In genomic region chr13:113638914-113639313, GRCm38 (mm10) we compare ENCODE assay signal across 9 mouse cellular contexts. TPM values are rescaled to one million over a fixed set of nuclear protein-coding genes. Genes with fewer than 3 reads are reported as not detected.
DNase-seq lines count a peak whose midpoint lies in the region; ATAC-seq and TF ChIP-seq lines count a peak whose summit lies in the region.
"Had no signal": no experiment of that assay in that cellular context is flagged by ENCODE, and none has a peak within 500 bp of the region (broad histone marks: within the 10 kb centered on the region; RNA-seq: fewer than 3 reads in every experiment).

No protein-coding gene starts in this region.

- 0 out of 2 replicates have a peak, but pooled peaks cover 5% of the 10 kb centered on the region for H3K4me1 ChIP-seq in heart, postnatal 0 days (ENCODE audit: control insufficient read depth, insufficient read depth)
- peaks cover 4% of the 10 kb centered on the region for H3K4me1 ChIP-seq in hindbrain, embryonic 13.5 days (replicated peaks)
- H3K4me1 ChIP-seq in small intestine, adult 2 months (ENCODE audit: control insufficient read depth, insufficient read depth, insufficient read length, low read length): peaks cover 3% of the 10 kb centered on the region; the same call in 1 of the 2 replicates

- 25% methylated on average over 7 of the region's 7 CpGs for WGBS in heart, postnatal 0 days
- 33% methylated on average over 7 of the region's 7 CpGs for WGBS in hindbrain, embryonic 13.5 days
- WGBS in small intestine, adult 2 months: 24% methylated on average over 7 of the region's 7 CpGs

- H3K4me3 ChIP-seq in heart, postnatal 0 days (ENCODE audit: low read depth, low read length): no peak overlapping the region
- no peak overlapping the region for H3K4me3 ChIP-seq in hindbrain, embryonic 13.5 days
- no peak overlapping the region for H3K4me3 ChIP-seq in small intestine, adult 2 months (ENCODE audit: low read depth, low read length)

- H3K9me3 ChIP-seq in heart, postnatal 0 days (replicated peaks; ENCODE audit: control insufficient read depth, low read length): no peaks in the 10 kb centered on the region
- no peaks in the 10 kb centered on the region for H3K9me3 ChIP-seq in hindbrain, embryonic 13.5 days

- no peak for TF ChIP-seq EP300 in heart, postnatal 0 days (IDR thresholded peaks at IDR 0.05; ENCODE audit: low read depth)

- H3K27me3 ChIP-seq in heart, postnatal 0 days (ENCODE audit: control insufficient read depth, insufficient read depth, low read length): no peaks in the 10 kb centered on the region
- H3K27me3 ChIP-seq in hindbrain, embryonic 13.5 days: 0 out of 2 replicates have a peak, but pooled peaks cover 4% of the 10 kb centered on the region
- H3K27me3 ChIP-seq in small intestine, adult 2 months (ENCODE audit: control insufficient read depth, insufficient read depth, low read length): no peaks in the 10 kb centered on the region

- no peak overlapping the region for H3K4me2 ChIP-seq in heart, postnatal 0 days (ENCODE audit: low read depth, low read length)
- peak overlapping the region; percentile 35; the same call in 1 of the 2 replicates for H3K4me2 ChIP-seq in hindbrain, embryonic 13.5 days

- DNase-seq in heart, postnatal 0 days (ENCODE audit: low spot score): peak; percentile 67
- no peak for DNase-seq in heart, postnatal 4 days
- DNase-seq in 416B (ENCODE audit: low read depth) (peak; percentile 52), NIH3T3 (ENCODE audit: low read depth) (peak; percentile 40)
- DNase-seq in spleen, postnatal 14 days (ENCODE audit: low spot score in 2 of 2): no peak
- DNase-seq in left cerebral cortex, adult 8-10 months (ENCODE audit: low spot score in 2 of 2): no peak

- TF ChIP-seq POLR2A in small intestine, adult 2 months (IDR thresholded peaks at IDR 0.05; ENCODE audit: low read depth, low read length): no peak

- H3K9ac ChIP-seq in heart, postnatal 0 days (replicated peaks; ENCODE audit: low read depth, low read length): no peak overlapping the region
- H3K9ac ChIP-seq in hindbrain, embryonic 13.5 days: no peak overlapping the region

- no peak for ATAC-seq in heart, postnatal 0 days (ENCODE audit: insufficient read depth, low read depth)
- ATAC-seq in hindbrain, embryonic 13.5 days (ENCODE audit: low FRiP score): no peak

- peak; percentile 47 for TF ChIP-seq CTCF in heart, postnatal 0 days (IDR thresholded peaks at IDR 0.05; ENCODE audit: low read depth)
- TF ChIP-seq CTCF in small intestine, adult 2 months (IDR thresholded peaks at IDR 0.05; ENCODE audit: extremely low read depth, insufficient read length, insufficient replicate concordance, low read depth, low read length): peak; percentile 25; the same call in 1 of the 2 replicates

- no peak overlapping the region for H3K27ac ChIP-seq in heart, postnatal 0 days (ENCODE audit: low read depth)
- no peak overlapping the region for H3K27ac ChIP-seq in hindbrain, embryonic 13.5 days
- no peak overlapping the region for H3K27ac ChIP-seq in small intestine, adult 2 months (ENCODE audit: insufficient read depth, low read depth, low read length)

- H3K36me3 ChIP-seq in heart, postnatal 0 days (replicated peaks; ENCODE audit: control insufficient read depth, insufficient read depth, low read length): no peaks in the 10 kb centered on the region
- H3K36me3 ChIP-seq in hindbrain, embryonic 13.5 days: no peaks in the 10 kb centered on the region
- no peaks in the 10 kb centered on the region for H3K36me3 ChIP-seq in small intestine, adult 2 months (ENCODE audit: control insufficient read depth, insufficient read depth, low read length)

RNA-seq across cellular contexts. Expression of gene Snx18, which starts 20.6 kb away (rescaled TPM):
- total RNA-seq in heart, postnatal 0 days (2014; rRNA removed; ENCODE audit: low replicate concordance): 32.4 and 50.9 TPM in 2 replicates
- 9.2 and 9.8 TPM in 2 replicates for polyA plus RNA-seq in heart, postnatal 0 days (2015; fragmentation: Nextera tagmentation; extraction: Ambion mirVana)
- 10 to 100 TPM; 32.6 to 34.4 TPM for total RNA-seq in heart, postnatal 4 days (2021)
- 10.8 and 11.2 TPM in 2 replicates for polyA plus RNA-seq in hindbrain, embryonic 13.5 days (2015; fragmentation: Nextera tagmentation; extraction: Ambion mirVana)
- polyA plus RNA-seq in small intestine, adult 2 months (2012; rRNA removed): 9.2 and 11.1 TPM in 2 replicates
- total RNA-seq in left cerebral cortex, adult 8-10 months (2022): 10 to 100 TPM; 21.5 to 24.6 (median 22.9) TPM

RNA-seq across cellular contexts. Expression of gene Hspb3, which starts 24.6 kb away (rescaled TPM):
- total RNA-seq in heart, postnatal 0 days (2014; rRNA removed; ENCODE audit: low replicate concordance): 38.7 and 43.7 TPM in 2 replicates
- 50.5 and 54.6 TPM in 2 replicates for polyA plus RNA-seq in heart, postnatal 0 days (2015; fragmentation: Nextera tagmentation; extraction: Ambion mirVana)
- total RNA-seq in heart, postnatal 4 days (2021): 10 to 100 TPM; 27.4 to 28.9 TPM
- 0.35 TPM in 1 of 2 replicates, not detected in the other for polyA plus RNA-seq in hindbrain, embryonic 13.5 days (2015; fragmentation: Nextera tagmentation; extraction: Ambion mirVana)
- polyA plus RNA-seq in small intestine, adult 2 months (2012; rRNA removed): not detected in 2 replicates
- total RNA-seq in left cerebral cortex, adult 8-10 months (2022): 1 to 10 TPM; 3.5 to 6.1 (median 5.2) TPM
- polyA plus RNA-seq: large intestine, adult 2 months had no signal

Comparison
In these comparisons a context has a peak if more than half of its experiments do, and no peak if none do; other contexts are left out.
1. DNase-seq: peak in heart, postnatal 0 days (single experiment), 416B (single experiment) and NIH3T3 (single experiment); none in heart, postnatal 4 days (single experiment), spleen, postnatal 14 days (0 of 2) and left cerebral cortex, adult 8-10 months (0 of 2).